Mouse (Mus musculus) spleen, adult 2 months (tissue): ENCODE measurements around the gene Anks3.

ENCODE experiments used
- CTCF ChIP-seq: fragments of 200-500 bp; IDR thresholded peaks from 2 replicates; pipeline ENCODE4 v1.5.1; 2011; ENCODE audit warnings: mild to moderate bottlenecking, inconsistent platforms; ENCODE audit not compliant: insufficient read depth, insufficient read length, insufficient replicate concordance; ENCODE audit errors: extremely low read depth
- POLR2A ChIP-seq: fragments of 200-500 bp; IDR thresholded peaks from 2 replicates; pipeline ENCODE4 v1.6.1; 2011; ENCODE audit warnings: low read depth, low read length, inconsistent platforms

- TF ChIP-seq CTCF (no peak), POLR2A (no peak)
Observed at GRCm38 (mm10) chr16:4896249-4897027, 67.6 kb downstream of the Anks3 start.
